Mouse (Mus musculus) yolk sac, embryonic 10.5 days (tissue): ENCODE results near the gene Klk1b5.
"Not testable (repeated sequence)": the region's sequence is repeated elsewhere in the genome, so short reads cannot be mapped to it uniquely, and the experiment has no call there.

Experiments
- DNase-seq: peaks from one replicate; pipeline ENCODE4 v3.0.0-alpha.2; 2017; ENCODE audit warnings: low spot score

Klk1b5 gene

GRCm38 (mm10) chr7:44215645-44216044 is at the start of gene Klk1b5:
Gene Klk1b5 (plus strand): TSS chr7:44215945.
- no peak for DNase-seq

DNA sequence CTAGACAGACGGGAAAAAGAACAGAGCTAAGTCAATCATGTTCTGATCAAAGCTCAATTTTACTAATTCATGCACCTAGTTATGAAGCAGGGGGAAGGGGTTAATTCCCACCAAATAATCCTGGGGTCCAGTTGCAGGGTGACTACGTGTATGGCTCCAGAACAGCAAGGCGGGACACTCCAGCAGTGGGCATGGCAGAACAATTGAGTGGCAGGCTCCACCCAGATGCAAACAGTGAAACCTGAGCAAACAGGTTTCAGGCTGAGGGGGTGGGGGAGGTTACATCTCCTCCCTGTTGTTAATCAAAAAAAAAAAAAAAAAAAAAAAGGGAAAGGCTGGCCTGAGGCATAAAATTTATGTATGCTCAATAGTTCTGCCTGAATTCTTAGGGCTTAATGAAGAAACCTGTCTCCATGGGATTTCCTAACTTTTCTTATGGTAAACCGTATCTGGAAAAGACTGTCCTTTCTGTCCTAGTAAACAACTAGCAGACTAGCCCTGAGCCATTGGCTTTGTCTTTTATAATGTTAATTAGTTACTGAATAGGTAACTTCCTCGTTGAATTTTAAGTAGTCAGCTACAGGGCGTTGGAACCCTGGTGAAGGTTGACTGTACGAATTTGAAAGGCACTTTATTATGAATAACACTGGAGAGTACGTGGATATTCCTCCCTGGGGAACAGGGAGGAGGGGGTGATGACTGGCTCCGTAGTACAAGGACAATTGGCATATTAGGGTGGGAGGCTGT is 36.3 kb upstream of the Klk1b5 start:
- no peak for DNase-seq

GRCm38 (mm10) chr7:44186516-44186915 is 29.2 kb upstream of the Klk1b5 start:
- DNase-seq, result not testable (repeated sequence)

- not testable (repeated sequence) for DNase-seq
Measured at GRCm38 (mm10) chr7:44187936-44188335, 27.8 kb upstream of the Klk1b5 start, which contains the start of gene Klk1b24. Gene Klk1b24 (plus strand): TSS chr7:44188236.

- DNase-seq, result not testable (repeated sequence)
Measured at GRCm38 (mm10) chr7:44193466-44193865, 22.3 kb upstream of the Klk1b5 start.

GRCm38 (mm10) chr7:44197891-44198290 is 17.9 kb upstream of the Klk1b5 start, which contains the start of gene Klk1b3:
Gene Klk1b3 (plus strand): TSS chr7:44198191.
- no peak for DNase-seq

DNA sequence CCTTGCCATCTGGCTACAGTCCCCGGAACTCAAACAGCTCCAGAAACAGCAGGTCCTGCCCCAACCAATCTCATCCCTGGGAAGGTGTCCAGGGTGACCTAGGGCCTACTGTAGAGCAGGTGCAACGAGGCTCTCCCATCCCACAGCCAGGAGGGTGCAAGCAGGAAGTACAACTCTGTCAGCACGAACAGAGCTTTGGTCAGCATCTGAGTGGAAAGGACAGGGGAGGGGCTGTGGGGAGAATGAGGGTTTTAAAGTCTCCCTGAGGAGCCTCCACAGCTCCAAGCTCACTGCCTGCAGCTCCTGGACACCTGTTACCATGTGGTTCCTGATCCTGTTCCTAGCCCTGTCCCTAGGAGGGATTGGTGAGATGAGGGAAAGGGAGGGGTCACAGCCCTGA is 8.6 kb upstream of the Klk1b5 start, which contains the start of gene Klk1b4:
Klk1b4 (plus strand) TSS at position 301 of the 400 bp plus-strand sequence.
- DNase-seq, result not testable (repeated sequence)

- DNase-seq, result no peak
Measured at GRCm38 (mm10) chr7:44208307-44208706, 7.4 kb upstream of the Klk1b5 start.

- not testable (repeated sequence) for DNase-seq
Measured at GRCm38 (mm10) chr7:44221601-44222000, 5.9 kb downstream of the Klk1b5 start.

DNA sequence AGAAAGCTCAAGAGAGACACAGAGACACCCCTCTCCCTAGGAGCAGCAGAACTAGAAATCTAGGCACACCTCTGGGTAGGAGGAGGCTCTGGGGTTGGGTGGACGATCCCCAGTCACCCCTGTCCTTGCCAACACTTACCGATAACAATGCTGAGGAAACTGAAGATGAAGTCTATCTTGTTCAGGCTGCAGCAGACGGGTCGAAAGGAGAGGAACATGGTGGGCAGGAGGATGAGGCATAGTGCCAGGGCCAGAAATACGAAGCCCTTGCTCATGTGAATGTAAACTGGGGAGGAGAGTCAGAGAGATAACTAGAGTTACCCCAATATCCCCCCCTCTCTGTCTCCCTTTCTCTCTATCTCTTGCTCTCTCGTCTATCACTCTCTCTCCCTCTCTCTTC is 6.6 kb downstream of the Klk1b5 start:
- not testable (repeated sequence) for DNase-seq

DNA sequence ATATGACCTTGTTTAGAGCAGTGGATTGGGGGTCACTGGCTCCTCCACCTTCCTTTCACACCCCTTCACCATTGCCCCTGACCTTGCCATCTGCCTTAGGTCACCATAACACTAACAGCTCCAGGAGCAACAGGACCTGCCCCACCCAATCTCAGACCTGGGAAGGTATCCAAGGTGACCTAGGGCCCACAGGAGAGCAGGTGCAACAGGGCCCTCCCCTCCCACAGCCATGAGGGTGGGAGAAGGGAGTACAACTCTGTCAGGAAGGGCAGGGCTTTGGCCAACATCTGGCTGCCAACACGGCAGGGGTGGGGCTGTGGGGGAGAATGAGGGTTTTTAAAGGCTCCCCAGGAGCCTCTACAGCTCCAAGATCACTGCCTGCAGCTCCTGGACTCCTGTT is 9.3 kb downstream of the Klk1b5 start, which contains the start of gene Klk1:
Klk1 (plus strand) TSS at position 285 of the 400 bp plus-strand sequence.
- no peak for DNase-seq

DNA sequence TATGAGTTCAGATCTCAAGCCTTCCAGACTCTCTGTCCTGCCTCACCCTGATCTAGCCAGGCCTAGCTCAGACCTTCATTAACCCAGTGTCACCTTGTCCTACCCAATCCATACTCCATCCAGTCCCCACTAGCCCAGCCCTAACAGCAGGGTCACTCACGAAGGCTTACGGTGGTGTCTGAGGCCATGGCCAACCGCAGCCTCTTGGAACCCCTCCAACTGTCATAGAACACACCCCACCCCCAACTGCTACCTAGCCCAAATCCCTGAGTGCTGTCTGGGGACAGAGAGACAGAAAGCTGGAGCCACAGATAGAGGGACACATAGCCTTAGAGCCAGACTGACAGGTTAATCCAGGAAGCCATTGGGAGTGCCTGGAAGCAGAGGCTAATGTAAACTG is 20.2 kb downstream of the Klk1b5 start, which contains the start of gene Gm36864:
Gm36864 (plus strand) TSS at position 269 of the 400 bp plus-strand sequence.
- DNase-seq, result no peak

DNA sequence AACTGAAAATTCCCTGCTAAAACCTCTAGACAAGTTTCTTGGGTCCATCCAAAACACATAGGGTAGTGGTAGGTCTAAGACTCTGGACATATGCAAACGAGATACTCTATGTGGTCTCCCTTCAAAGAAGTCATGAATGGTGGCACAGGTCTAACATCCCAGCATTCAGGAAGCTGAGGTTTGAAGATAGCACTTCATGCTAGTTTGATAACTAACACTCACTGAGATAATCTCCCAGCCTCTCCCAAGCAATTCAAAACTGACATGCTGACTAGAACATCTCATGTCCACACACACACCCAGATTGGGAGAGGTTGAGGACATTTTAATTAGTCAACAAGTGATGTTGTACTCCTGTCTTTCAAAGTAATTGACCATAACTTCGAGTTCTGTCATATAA is 24.2 kb downstream of the Klk1b5 start:
- no peak for DNase-seq

DNA sequence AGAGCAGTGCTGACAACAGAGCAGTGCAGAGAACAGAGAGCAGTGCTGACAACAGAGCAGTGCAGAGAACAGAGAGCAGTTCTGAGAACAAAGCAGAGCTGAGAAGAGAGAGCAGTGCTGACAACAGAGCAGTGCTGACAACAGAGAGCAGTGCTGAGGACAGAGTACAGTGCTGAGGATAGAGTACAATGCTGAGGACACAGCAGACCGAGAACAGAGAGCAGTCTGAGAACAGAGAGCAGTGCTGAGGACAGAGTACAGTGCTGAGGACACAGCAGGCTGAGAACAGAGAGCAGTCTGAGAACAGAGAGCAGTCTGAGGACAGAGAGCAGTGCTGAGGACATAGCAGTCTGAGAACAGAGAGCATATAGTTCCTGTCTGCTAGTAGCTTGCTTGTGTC is 25.0 kb downstream of the Klk1b5 start:
- no peak for DNase-seq

DNA sequence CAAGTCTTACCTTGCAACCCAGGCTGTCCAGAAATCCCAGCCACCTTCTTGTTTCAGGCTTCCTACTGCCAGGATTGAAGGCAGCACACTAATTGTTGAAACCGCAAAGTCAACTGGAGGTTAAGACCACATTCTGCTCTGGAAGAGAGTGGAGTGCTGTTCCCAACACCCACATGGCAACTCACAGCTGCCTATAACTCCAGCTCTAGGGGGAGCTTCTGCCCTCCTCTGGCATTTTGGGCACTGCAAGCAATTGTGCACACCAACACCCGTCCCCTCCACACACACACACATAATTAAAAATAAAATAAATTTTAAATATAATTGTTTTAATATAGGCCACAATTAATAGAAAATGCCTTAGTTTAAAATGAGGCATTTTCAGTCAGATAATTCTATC is 25.4 kb downstream of the Klk1b5 start:
- DNase-seq, result no peak

DNA sequence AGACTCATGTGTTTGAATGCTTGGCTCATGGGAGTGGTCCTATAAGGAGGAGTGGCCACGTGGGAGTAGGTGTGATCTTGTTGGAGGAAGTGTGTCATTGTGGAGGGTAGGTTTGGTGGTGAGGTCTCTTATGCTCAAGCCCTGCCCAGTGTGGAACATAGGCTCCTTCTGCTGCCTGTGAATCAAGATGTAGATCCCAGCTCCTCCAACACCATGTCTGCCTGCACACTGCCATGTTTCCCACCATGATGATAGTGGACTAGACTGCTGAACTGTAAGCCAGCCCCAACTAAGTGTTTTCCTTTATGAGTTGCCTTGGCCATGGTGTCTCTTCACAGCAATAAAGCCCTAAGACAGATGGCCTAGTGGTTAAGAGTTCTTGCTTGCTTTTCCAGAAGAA is 28.3 kb downstream of the Klk1b5 start:
- DNase-seq, result no peak

- DNase-seq, result peak; percentile 91
Measured at GRCm38 (mm10) chr7:44246055-44246983, 30.6 kb downstream of the Klk1b5 start, which contains the start of the genes 1700028J19Rik and 2410002F23Rik. Gene 1700028J19Rik (minus strand): TSS chr7:44246695. Gene 2410002F23Rik (plus strand): TSS chr7:44246722.

DNA sequence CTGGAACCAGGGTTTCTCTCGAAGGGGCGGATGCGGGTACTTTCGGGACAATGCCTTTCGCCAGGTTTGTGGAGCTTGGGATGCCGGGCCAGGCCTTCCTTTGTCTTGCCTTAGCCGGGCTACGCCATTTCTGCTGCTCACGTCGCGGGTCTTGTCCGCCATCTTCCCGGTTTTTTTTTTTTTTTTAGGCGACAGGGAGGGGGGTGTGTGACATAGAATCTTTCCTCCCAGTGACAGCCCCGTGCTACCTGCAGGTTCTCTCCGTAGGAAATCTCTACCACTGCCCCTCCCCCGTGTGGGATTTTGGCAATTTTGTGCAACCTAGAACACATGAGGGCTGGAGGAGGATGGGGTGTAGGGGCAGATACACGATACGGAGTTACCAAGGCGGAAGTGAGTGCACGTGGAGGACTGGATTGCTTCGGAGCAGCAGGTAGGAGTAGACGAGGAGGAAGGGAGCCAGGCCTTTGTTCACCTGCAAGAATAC is 31.3 kb downstream of the Klk1b5 start:
- peak; percentile 71 for DNase-seq

- DNase-seq, result no peak
Measured at GRCm38 (mm10) chr7:44247971-44248370, 32.2 kb downstream of the Klk1b5 start.

- DNase-seq, result no peak
Measured at GRCm38 (mm10) chr7:44249248-44249647, 33.5 kb downstream of the Klk1b5 start.

DNA sequence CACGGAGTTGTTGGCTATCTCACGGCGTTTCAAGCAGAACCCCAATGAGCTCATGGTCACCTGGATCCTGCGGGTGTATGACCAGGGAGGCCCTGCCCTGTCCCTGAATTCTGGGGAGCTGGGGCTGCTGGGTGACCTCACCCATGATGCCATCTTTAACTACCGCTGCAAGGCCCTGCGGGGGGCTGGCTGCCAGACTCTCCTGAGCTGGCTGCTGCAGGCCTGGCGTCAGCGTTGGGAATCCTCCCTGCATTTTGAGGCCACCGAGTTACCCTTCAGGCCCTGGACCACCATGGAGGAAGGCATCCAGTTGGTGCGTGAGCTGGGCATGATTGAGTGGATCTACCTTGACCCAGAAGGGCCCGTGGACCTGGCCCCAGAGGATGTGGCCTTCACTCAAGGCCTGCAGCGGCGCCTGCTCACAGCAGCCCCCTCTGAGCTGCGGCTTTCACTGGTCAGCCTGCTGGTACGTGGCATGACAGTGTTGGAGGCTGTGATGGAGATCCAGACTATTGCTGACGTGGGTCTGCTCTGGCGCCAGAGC is 35.1 kb downstream of the Klk1b5 start:
- not testable (repeated sequence) for DNase-seq
